Mouse (Mus musculus) kidney, adult 18-20 months (tissue): ENCODE measurements around the gene Rap1b.

Experiments
- DNase-seq: peaks from one replicate; pipeline ENCODE4 v3.0.0; 2021

Gene Rap1b

GRCm38 (mm10) chr10:117767286-117768140 is 78.3 kb downstream of the Rap1b start:
- no peak for DNase-seq

GRCm38 (mm10) chr10:117766896-117767160 is 79.0 kb downstream of the Rap1b start:
- DNase-seq: no peak

- DNase-seq: no peak
Measured at GRCm38 (mm10) chr10:117766111-117766895, 79.5 kb downstream of the Rap1b start.

GRCm38 (mm10) chr10:117765116-117765894 is 80.5 kb downstream of the Rap1b start:
- DNase-seq: no peak

- DNase-seq: no peak
Measured at GRCm38 (mm10) chr10:117764598-117764997, 81.2 kb downstream of the Rap1b start.
